Mouse (Mus musculus) CD8-positive naive resting alpha-beta T cell, adult 2 months (primary cell): Measurements from ENCODE around the gene Fos.
A peak's percentile ranks its signal among the peaks of the same experiment; 100 is the strongest.

Source experiments
- DNase-seq, 2 experiments: peaks; one replicate each; pipeline ENCODE4 v3.0.0; 2022; ENCODE audit warnings: low read depth in 2 of 2, low spot score in 2 of 2

Fos gene

DNA sequence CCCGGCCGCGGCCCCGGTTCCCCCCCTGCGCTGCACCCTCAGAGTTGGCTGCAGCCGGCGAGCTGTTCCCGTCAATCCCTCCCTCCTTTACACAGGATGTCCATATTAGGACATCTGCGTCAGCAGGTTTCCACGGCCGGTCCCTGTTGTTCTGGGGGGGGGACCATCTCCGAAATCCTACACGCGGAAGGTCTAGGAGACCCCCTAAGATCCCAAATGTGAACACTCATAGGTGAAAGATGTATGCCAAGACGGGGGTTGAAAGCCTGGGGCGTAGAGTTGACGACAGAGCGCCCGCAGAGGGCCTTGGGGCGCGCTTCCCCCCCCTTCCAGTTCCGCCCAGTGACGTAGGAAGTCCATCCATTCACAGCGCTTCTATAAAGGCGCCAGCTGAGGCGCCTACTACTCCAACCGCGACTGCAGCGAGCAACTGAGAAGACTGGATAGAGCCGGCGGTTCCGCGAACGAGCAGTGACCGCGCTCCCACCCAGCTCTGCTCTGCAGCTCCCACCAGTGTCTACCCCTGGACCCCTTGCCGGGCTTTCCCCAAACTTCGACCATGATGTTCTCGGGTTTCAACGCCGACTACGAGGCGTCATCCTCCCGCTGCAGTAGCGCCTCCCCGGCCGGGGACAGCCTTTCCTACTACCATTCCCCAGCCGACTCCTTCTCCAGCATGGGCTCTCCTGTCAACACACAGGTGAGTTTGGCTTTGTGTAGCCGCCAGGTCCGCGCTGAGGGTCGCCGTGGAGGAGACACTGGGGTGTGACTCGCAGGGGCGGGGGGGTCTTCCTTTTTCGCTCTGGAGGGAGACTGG, at the start of gene Fos:
TSS of gene Fos (plus strand) at position 410 of the 817 bp plus-strand sequence.
- DNase-seq = peak; percentile 90

DNA sequence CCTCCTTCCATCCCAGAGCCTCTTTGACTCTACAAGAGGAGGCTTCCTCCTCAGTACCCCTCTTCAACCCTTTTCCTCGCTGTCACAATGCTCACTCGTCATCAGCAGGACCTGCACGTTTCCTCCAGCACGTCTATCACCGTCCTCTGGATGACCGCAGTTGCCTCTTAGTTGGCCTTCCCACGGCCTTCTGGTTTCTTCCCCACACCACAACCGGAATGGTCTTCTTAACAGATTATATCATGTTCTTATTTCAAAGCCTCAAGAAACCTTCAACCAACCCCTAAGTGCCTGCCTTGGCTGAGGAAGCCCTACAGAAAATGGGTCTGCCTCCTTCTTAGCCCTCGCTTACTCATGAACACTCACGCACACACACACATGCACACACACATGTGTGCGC, 48.0 kb upstream of the Fos start:
- DNase-seq = no peak

DNA sequence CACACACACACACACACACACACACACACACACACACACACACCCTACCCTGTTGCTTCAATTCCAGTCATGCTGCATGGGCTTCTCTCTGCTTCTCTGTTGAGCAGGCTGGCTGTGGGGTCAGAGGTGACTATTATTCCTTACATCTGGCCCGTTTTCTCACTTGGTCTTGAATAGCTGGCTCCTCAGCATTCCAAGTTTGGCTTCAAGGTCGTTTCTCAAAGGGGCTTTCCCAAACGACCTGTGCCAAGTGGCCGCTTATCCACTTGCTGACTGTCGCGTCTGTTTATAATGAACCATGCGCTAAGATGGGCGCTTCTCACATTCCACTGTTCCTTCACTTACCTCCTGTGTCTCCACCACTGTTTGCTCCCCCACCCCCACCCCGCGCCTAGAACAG, 47.6 kb upstream of the Fos start:
- no peak for DNase-seq

DNA sequence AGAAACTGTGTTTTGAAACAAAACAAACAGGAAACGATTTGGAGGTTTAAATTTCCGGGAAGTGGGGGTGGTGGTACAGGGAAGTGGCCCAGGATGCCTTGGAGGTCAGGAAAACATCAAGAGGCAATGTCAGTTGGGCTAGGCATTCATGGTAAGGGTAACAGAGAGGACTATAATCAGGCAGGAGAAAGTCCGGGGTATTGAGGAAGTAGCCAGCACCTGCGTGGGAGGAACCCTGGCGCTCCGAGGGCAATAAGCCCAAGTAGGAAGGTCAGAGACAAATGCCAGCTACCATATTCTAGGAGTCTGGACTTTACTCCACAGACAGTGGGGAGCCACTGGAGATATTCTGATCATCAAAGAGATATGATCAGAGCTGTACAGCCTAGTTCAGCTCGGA, 45.9 kb upstream of the Fos start:
- DNase-seq = no peak

DNA sequence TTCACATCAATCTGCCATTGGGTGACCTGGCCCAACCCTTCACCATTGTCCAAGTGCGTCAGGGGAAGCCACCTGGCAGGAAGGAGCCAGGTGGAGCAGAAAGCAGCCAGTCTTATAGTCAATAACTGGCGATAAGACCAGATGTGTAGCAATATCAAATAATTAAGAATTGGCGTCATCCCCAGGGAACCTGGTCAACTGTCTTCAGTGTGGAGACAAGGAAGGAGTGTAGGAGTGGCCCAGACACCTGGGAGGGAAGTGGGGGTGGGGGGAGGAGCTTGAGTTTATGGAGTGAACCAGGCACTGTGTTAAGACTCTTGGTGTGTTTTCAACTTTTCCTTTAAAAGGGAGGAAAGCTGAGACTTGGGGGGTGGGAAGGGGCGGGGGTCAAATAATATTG, 43.7 kb upstream of the Fos start:
- no peak for DNase-seq

DNA sequence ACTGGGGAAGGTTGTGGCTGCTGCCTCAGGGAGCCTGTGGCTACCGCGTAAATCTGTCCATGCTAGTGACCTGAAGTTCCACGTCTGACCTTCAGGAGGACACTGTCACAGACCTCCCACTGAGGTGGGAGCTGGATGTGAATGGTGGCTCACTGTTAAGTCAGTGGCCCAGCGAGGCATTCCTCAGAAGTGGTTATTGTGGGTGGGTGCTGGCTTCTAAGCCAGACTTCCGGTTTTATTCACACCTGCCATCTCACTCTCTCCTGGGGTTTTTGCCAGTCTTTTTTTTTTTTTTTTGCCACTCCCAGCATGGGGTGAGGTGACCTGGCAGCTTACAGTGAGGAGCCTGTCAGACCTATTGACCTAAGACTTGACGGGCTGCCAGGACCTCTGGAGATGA, 43.3 kb upstream of the Fos start:
- no peak for DNase-seq

DNA sequence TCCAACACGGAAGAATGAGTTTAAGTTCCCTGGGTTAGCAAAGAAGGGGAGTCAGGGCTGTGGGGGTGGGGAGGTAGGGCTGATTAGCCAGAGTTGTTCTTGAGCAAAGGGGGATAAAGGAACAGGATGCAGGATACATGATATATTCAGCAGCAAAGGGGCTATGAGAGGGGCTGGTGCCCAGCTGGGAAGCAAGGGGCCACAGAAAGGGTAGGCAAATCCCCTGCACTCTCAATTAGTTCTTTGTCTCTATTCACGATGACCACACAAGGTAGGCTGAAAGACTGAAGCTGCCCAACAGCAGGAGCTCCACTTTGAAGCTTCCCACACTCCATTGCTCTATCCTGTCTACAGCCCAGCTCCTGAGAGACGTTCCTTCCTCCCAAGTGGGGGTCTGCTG, 39.8 kb upstream of the Fos start:
- DNase-seq = no peak

DNA sequence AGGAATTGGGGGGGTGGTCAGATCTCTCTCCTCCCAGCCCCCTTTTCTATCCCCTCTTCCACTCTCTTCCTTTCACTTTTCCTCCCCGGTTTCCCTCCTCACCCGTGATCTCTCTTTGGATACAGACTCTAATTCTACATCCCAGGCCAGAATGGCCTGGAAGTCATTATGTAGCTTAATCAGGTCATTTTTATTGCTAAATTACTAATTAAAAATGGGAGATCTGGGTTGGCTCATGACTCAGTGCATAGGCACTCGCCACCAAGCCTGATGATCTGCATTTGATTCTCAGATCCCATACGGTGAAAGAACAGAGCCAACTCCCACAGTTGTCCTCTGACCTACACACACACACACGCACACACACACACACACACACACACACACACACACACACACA, 39.2 kb upstream of the Fos start:
- no peak for DNase-seq

DNA sequence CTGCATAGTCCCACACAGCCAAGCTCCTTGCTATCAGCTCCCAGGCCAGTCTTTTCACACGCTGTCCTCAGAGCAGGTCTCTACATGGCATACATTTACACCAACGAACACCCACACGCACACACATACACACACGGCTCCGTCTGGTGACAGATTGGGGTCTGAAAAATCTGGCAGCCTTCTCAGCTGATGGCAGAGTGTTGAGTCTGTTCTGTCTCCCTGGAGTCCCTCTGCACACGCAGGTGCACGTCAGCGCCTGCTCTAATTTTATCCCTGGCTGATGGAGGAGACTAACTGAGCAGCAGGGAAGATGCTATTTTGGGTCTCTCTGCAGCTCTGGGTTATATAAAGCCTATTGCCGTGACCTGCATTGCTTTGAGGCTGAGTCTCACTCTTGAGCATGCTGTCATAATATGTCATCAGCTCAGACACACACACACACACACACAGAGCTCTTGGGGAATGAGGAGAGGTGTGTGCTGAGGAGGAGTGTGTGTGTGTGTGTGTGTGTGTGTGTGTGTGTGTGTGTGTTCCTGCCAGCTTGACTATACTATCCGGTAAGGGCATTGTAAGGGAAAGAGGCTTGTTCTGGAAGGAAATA, 37.6 kb upstream of the Fos start:
- no peak for DNase-seq

DNA sequence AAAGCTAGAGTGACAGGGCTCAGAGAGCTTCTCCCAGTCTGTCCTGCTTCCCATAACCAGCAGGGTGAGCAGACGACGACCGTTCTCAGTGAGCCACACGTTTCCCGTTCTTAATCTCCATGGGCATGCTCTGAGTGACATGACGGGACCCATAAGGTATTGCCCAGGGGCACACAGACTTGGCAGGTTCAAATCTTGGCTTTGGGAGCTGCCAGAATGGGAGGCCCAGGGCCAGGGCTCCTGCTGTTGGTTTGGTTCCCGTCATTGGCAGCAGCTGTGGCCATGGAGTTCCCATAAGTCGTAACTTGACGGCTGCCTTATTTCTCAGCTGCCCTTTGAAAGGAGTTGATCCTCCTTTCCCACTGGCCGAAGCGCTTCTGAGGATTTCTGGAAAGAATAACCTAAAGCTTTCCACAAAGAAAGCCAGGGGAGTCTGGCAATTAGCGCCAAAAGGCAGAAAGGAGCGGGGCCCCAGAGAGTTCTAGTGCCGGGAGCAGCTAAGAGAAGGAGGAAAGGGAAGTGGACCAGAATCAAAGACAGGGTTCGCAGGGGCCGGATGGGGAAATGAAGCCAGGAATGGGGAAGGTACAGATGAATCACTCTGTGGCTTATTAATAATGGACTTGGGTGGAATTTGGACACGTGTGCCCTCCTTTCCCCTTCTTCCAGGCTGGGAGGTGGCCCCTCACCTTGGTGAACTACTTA, 36.4 kb upstream of the Fos start:
- DNase-seq = no peak

DNA sequence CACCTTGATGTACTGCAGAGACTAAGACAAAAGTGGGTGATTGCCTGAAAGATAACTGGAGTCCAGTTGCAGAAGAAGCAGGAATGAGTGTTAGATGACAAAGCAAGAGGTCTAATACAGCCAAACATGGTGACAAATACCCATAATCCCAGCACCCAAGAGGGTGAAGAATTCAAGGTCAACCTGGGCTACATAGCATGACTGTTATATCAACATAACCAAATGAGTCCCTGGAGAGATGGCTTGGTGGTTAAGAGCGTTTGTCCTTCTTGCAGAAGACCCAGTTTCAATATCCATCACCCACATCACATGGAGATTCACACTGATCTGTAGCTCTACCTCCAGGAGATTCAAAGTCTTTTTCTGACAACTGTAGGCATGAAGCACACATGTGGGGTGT, 30.2 kb upstream of the Fos start:
- DNase-seq = no peak

DNA sequence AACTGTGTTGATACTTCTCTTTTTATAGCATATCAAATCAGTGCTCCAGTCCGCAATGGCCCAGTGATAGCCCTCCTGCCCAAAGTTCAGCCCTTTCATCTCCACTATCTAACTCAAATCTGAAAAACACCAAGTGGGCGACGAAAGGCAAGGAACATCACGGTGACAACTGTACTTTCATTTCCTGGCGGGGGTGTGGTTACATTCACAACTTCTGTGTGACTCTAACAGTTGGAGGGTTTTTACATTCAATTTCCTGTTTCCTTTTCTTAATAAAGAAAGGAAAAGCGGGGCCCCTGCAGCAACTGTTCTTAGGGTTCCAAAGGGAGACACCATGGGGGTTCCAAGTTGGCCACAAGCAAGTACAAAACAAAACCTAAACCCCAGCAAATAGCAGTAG, 29.0 kb upstream of the Fos start:
- peak; percentile 62 to 70 for DNase-seq

DNA sequence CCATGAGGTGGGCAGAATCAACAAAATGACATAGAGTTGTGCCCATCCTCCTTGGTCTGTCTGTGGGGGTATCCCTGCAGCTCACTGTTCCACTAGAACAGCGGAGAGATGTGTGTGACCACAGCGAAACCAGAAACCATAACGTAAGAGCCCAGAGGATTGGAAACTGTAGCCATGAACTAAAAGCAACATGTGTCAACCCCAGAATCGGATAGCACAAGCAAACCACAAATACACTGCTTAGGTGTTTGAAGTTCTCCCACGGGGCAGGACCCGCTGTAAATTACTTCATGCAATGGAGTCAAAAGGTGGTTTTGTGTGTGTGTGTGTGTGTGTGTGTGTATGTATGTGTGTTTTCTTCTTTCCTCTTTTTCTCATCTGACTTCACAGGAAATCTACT, 26.7 kb upstream of the Fos start:
- DNase-seq = peak; percentile 74 to 78

DNA sequence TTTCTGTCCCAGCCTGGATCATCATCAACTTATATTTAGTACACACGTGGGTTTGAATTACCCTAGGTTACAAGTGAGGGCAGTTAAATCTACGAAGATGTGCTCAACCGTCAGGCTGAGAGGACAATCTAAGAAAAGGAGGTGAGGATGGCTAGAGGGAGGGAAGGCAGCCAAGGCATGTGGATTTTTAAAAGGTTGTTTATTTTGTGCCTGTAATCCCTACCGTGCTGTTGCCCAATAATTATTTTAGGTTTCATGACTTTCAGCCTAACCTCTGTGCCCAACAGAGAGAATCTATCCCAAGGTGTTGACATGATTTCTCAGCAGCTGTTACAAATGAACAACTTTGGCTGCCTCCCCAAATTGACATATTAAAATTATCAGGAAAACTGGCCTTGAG, 26.2 kb upstream of the Fos start:
- DNase-seq = no peak

DNA sequence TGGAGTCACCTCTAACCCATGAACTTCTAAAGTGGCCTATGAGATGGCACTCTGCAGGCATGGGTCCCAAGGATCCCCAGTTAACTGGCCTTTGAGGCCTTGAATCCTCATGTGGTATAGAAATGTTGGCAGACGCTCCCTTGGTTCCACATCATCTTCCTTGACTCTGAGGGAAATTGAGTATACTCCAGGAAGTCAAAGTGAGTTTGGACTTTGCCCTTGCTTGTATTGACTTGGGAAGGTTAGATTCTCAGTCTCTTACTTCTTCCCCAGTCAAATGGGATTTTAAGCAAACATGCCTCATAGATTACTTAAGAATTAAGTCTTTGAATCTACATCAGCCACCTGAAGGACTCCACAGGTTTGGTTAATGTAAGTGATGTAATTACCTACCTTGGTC, 24.2 kb upstream of the Fos start:
- DNase-seq = no peak

DNA sequence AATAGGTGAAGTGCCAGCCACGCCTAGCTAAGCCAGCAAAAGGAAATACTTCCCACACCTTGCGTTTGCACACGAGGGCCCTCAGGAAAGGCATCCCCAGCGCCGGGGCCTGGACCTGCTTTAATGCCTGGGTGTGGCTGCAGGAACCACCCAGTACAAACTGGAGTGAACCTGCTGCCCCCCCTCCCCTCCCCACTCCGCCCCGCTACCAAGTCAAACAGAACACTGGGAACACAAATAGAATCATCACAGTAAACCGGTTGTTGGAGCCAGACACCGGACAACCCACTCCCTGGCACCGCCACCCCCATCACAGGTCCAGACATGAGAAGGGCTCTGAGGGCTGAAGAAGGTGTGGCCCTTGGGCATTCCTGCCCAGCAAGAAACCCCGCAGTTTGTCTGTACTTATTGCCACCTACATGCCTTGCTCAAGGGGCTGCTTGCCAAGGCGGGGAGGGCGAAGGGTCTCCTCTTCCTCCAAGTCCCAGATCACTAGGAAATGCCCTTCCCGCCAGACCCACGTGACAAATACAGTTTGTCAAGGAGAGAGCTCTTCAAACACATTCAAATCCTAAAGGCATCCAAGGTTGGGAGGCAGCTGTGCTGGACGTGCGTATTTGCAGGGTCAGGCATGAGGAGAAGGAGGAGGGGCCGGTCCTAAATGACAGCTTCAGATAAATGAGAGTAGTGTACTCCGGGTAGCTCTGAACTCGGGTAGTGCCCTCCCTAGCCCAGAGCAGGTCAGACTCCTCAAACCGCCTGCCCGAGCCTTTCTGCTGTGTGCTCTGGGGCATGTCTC, 21.8 kb upstream of the Fos start:
- no peak for DNase-seq

DNA sequence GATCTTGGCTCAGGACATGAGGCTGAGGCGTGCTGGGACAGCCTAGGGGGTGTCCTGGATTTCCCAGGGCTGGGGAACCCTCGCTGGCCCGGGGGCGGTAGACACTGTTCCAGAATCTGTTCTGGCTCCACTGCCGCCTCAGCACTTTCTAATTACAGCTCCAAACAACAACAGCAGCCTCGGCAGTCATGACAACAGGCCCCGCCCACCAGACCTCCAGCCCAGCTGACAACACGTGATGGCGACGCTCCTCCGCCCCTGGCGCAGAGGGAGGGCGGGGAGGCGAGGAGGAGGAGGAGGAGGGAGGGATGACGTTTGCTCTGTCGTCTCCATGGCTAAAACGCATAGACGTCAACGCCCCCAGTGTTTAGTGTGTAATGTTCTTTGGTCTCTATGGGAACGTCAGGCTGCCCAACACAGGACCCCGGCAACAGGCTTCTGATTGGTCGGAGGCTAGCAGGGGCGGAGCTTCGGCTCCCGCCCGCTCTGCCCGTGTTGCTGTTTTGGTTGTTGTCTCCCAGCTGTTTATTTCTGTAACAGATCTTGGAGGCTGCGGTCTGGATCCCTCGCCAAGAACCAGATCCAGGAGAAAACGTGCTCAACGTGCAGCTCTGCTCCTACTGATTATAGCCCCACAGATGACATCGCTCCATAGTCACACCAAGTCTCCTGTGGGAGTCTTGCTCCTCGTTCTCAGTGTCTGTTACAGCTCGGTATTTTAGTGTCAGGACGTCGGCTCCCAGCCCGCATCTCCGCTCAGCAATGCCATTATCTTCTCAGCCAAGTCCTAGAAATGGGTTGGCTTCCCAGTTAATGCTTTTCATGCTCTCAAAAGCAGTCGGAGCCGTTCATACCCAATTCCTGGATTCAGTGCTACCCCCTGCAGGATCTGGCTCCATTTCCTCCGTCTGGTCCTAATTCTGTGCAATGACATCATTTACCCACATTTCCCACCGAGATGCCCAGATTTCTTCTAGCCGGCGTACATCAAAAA, 18.3 kb upstream of the Fos start:
- peak; percentile 96 to 98 for DNase-seq

DNA sequence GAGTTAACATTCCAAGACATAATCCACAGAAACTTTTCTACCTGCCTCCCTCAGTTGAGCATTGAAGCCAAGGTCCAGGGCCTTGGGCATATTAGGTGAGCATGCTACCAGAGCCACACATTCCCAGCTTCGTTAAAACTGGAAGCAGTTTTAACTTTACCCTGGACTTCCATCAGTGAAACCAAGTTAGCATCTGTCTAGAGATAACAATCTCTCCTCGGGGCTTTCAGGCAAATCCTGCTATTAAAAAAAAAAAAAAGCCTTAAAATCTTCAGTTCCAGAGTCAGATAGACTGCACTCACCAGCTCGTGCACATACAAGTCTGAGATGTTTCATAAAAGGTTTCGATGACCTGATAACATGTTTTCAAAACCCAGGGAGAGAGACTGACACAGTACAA, 17.4 kb upstream of the Fos start:
- no peak for DNase-seq

DNA sequence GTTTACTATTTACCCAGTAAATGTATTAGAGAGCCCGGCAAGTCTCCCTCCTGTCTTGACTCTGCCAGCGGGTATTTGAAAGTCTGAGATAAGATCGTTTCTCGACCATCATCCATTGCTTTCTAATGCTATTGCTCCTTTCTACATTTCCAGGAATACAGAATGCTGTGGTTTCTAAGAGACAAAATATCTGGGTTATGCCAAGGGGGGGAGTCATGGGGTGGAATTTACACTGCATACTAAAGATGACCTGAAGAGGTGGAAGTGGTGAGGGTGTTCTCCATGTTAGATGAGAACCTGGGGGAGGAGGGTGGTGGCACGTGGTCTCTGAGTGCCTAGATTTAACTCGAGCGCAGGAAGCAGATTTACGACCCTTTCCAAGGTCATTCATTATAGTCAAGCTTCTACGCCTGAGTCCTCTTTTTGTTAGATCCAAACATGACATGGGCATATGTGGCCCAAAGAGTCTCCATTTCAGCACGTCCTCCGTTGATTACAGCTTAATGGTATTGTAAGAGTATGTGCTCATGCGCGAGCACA, 16.7 kb upstream of the Fos start:
- DNase-seq = no peak

DNA sequence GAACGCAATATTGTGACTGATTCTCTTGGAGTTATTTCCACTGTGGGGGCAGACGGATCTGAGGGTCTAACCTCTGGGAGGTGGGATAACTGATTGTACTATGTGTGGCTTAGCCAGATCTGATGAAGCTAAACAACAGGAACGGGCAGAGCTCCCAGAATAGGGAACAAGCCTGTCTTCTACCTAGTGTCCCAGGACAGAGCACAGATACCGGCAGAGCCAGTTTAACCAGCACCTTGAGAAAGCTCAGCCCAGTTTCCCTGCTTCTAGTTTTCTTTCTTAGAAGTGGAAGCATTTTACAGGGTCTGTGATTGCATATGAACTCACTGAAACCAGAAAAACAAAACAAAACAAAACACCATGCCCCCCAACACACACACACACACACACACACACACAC, 13.9 kb upstream of the Fos start:
- DNase-seq = no peak
